Mouse (Mus musculus) thymus, adult 2 months (tissue): Measurements from ENCODE around the gene Sgk1.

Experiments used
- CTCF ChIP-seq: fragments of 200-500 bp; IDR thresholded peaks from 2 replicates; pipeline ENCODE4 v1.5.1; 2012; ENCODE audit warnings: mild to moderate bottlenecking, control low read depth, low read length, moderate library complexity, borderline replicate concordance; ENCODE audit not compliant: control insufficient read depth, poor library complexity, insufficient read depth; ENCODE audit errors: extremely low read depth
- POLR2A ChIP-seq: fragments of 200-500 bp; IDR thresholded peaks from 2 replicates; pipeline ENCODE4 v1.6.1; 2012; ENCODE audit warnings: mild to moderate bottlenecking, low read length, control low read depth, moderate library complexity; ENCODE audit not compliant: control insufficient read depth, poor library complexity, insufficient read depth; ENCODE audit errors: extremely low read depth

DNA sequence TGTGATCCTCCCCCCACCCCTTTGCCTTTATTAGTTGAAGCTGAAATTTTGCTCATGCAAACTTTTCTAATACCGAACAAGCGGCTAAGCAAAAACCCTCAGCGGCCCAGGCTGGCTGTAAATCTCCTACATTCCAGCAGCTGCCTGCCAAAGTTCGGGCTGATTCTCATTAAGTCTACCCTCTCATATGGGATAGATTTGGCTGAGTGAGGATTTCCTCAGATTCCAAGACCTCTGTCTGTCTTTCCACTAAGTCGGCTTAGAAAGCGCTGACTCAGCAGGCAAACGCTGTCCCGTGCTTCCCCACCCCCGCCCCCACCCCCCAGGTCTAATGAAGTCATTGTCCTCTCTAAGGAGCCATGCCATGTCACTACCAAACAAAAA, 55.2 kb downstream of the Sgk1 start:
- TF ChIP-seq CTCF (no peak), POLR2A (no peak)
